Mouse (Mus musculus) E14TG2a.4 (cell line): ENCODE results near the gene Krt72.

Experiments
- H3K27me3 ChIP-seq: 2 replicates; pipeline ENCODE4 v1.6.1; 2014; ENCODE audit warnings: low read length, control low read depth; ENCODE audit not compliant: insufficient read depth
- H3K36me3 ChIP-seq: 2 replicates; pipeline ENCODE4 v1.6.1; 2014; ENCODE audit warnings: low read length, control low read depth; ENCODE audit not compliant: insufficient read depth
- H3K4me1 ChIP-seq: replicated peaks from 2 replicates; pipeline ENCODE4 v1.6.1; 2014; ENCODE audit warnings: low read depth, low read length, control low read depth
- H3K4me3 ChIP-seq: replicated peaks from 2 replicates; pipeline ENCODE4 v1.5.1; 2014; ENCODE audit warnings: mild to moderate bottlenecking, low read length
- H3K9me3 ChIP-seq: 2 replicates; pipeline ENCODE4 v1.6.1; 2014; ENCODE audit warnings: low read length, control low read depth
- CTCF ChIP-seq: conservative IDR thresholded peaks from 2 replicates; pipeline ENCODE4 v1.5.1; 2014; ENCODE audit warnings: low read length
- NANOG ChIP-seq: IDR thresholded peaks from 2 replicates; pipeline ENCODE4 v1.6.1; 2014; ENCODE audit warnings: borderline replicate concordance, low read length, mixed read lengths
- POU5F1 ChIP-seq: IDR thresholded peaks from 2 replicates; pipeline ENCODE4 v1.6.1; 2014; ENCODE audit warnings: low read length, borderline replicate concordance

The Krt72 gene

GRCm38 (mm10) chr15:101786360-101786759, at the start of gene Krt72:
Gene Krt72 (minus strand): TSS chr15:101786460.
- peak within 1 kb of the TSS; percentile 69 for H3K4me3 ChIP-seq
- TF ChIP-seq CTCF, result no peak
- no peak for TF ChIP-seq NANOG
- TF ChIP-seq POU5F1, result no peak
- no peaks in the 10 kb centered on the region for H3K9me3 ChIP-seq
- peaks cover 3% of the 10 kb centered on the region; the same call in 1 of the 2 replicates for H3K4me1 ChIP-seq
- H3K36me3 ChIP-seq, result no peaks in the 10 kb centered on the region
- H3K27me3 ChIP-seq, result peaks cover 43% of the 10 kb centered on the region

GRCm38 (mm10) chr15:101834784-101835328, 48.6 kb upstream of the Krt72 start:
- Histone ChIP-seq H3K4me1 (peaks cover 5% of the 10 kb centered on the region), H3K4me3 (no peak overlapping the region), H3K9me3 (no peaks in the 10 kb centered on the region), H3K36me3 (no peaks in the 10 kb centered on the region), H3K27me3 (peaks cover 12% of the 10 kb centered on the region; the same call in 1 of the 2 replicates)
- TF ChIP-seq POU5F1 (no peak), NANOG (no peak), CTCF (peak; percentile 28)

- Histone ChIP-seq H3K27me3 (peaks cover 2% of the 10 kb centered on the region; the same call in 1 of the 2 replicates), H3K4me1 (peaks cover 5% of the 10 kb centered on the region), H3K9me3 (no peaks in the 10 kb centered on the region), H3K4me3 (no peak overlapping the region), H3K36me3 (no peaks in the 10 kb centered on the region)
- TF ChIP-seq POU5F1 (no peak), NANOG (no peak), CTCF (no peak)
Measured at GRCm38 (mm10) chr15:101833131-101833530, 46.9 kb upstream of the Krt72 start.

GRCm38 (mm10) chr15:101829441-101829840, 43.2 kb upstream of the Krt72 start:
- H3K4me3 ChIP-seq, result no peak overlapping the region
- H3K27me3 ChIP-seq, result peaks cover 16% of the 10 kb centered on the region
- H3K4me1 ChIP-seq, result peaks cover 2% of the 10 kb centered on the region; the same call in 1 of the 2 replicates
- H3K36me3 ChIP-seq, result no peaks in the 10 kb centered on the region
- no peaks in the 10 kb centered on the region for H3K9me3 ChIP-seq
- TF ChIP-seq CTCF, result no peak
- TF ChIP-seq NANOG, result no peak
- no peak for TF ChIP-seq POU5F1

- no peak overlapping the region for H3K4me3 ChIP-seq
- 0 out of 2 replicates have a peak, but pooled peaks cover 10% of the 10 kb centered on the region for H3K4me1 ChIP-seq
- H3K36me3 ChIP-seq, result no peaks in the 10 kb centered on the region
- H3K27me3 ChIP-seq, result peaks cover 34% of the 10 kb centered on the region
- TF ChIP-seq NANOG, result no peak
- TF ChIP-seq POU5F1, result no peak
- TF ChIP-seq CTCF, result no peak
- no peaks in the 10 kb centered on the region for H3K9me3 ChIP-seq
Measured at GRCm38 (mm10) chr15:101821786-101822185, 35.5 kb upstream of the Krt72 start.

GRCm38 (mm10) chr15:101817875-101818274, 31.6 kb upstream of the Krt72 start, which contains the start of gene Krt2:
Gene Krt2 (minus strand): TSS chr15:101818169.
- H3K27me3 ChIP-seq, result peaks cover 46% of the 10 kb centered on the region
- no peaks in the 10 kb centered on the region for H3K36me3 ChIP-seq
- H3K9me3 ChIP-seq, result no peaks in the 10 kb centered on the region
- H3K4me1 ChIP-seq, result 0 out of 2 replicates have a peak, but pooled peaks cover 10% of the 10 kb centered on the region
- TF ChIP-seq POU5F1 (no peak), CTCF (no peak), NANOG (no peak)
- H3K4me3 ChIP-seq, result peak within 1 kb of the TSS; percentile 68

- H3K4me1 ChIP-seq, result no peaks in the 10 kb centered on the region
- H3K4me3 ChIP-seq, result no peak overlapping the region
- TF ChIP-seq NANOG (no peak), POU5F1 (no peak), CTCF (no peak)
- H3K27me3 ChIP-seq, result peaks cover 37% of the 10 kb centered on the region
- no peaks in the 10 kb centered on the region for H3K9me3 ChIP-seq
- H3K36me3 ChIP-seq, result no peaks in the 10 kb centered on the region
Measured at GRCm38 (mm10) chr15:101803052-101803822, 17.0 kb upstream of the Krt72 start.

- no peak for TF ChIP-seq POU5F1
- no peak for TF ChIP-seq NANOG
- no peak for TF ChIP-seq CTCF
- Histone ChIP-seq H3K27me3 (peaks cover 39% of the 10 kb centered on the region), H3K36me3 (no peaks in the 10 kb centered on the region), H3K4me3 (no peak within 1 kb of the TSS), H3K4me1 (no peaks in the 10 kb centered on the region), H3K9me3 (no peaks in the 10 kb centered on the region)
Measured at GRCm38 (mm10) chr15:101802296-101802835, 16.1 kb upstream of the Krt72 start, which contains the start of gene Krt73. Gene Krt73 (minus strand): TSS chr15:101802346.

GRCm38 (mm10) chr15:101790867-101791266, 4.6 kb upstream of the Krt72 start:
- Histone ChIP-seq H3K27me3 (peaks cover 48% of the 10 kb centered on the region), H3K4me1 (peaks cover 3% of the 10 kb centered on the region; the same call in 1 of the 2 replicates), H3K4me3 (no peak overlapping the region), H3K9me3 (peaks cover 6% of the 10 kb centered on the region; the same call in 1 of the 2 replicates), H3K36me3 (no peaks in the 10 kb centered on the region)
- TF ChIP-seq CTCF (no peak), NANOG (no peak), POU5F1 (no peak)
